Mouse (Mus musculus): Measurements from ENCODE around the gene Ddx5. TPM values are rescaled to one million over a fixed set of nuclear protein-coding genes. Genes with fewer than 3 reads are reported as not detected.

Gene Ddx5
- polyA plus RNA-seq (2015; fragmentation: Nextera tagmentation; extraction: Ambion mirVana) = 229 and 248 TPM in 2 replicates

DNA sequence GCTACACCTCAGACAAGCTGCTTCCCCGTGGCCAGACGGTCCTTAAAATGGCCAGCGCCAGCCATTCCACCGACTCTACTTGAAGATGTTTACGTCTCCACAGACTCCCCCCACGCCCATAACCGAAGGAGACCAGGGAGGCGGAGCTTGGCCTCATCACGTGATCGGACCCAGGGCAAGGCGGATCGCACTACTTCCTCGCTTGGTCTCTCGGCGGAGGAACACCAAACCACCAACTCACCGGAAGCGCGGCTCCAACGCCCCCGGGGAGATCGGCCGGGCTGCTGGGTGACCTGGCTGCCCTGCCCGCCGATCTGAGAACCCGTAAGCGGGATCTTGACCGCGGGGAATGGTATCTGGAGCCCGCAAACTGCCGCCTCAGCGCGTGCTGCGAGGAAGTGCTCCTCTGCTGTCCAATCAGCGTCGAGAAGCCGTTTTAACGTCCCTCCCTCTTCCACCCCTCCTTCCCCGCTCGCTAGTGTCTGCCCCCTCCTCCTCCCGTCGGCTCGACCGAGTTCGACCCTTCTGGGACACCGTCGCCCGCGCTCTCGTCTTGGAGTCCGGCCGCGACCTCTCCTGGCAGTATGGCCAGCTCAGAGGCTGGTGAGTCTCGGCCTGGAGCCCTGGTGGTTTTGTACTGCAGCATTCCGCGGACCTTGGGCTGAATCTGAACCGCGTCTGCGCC is at the start of gene Ddx5, which contains the start of gene Cep95:
Gene Ddx5, minus strand, starts transcription at position 411 of the 685 bp plus-strand sequence.
Gene Cep95, plus strand, starts transcription at position 478 of the 685 bp plus-strand sequence.

DNA sequence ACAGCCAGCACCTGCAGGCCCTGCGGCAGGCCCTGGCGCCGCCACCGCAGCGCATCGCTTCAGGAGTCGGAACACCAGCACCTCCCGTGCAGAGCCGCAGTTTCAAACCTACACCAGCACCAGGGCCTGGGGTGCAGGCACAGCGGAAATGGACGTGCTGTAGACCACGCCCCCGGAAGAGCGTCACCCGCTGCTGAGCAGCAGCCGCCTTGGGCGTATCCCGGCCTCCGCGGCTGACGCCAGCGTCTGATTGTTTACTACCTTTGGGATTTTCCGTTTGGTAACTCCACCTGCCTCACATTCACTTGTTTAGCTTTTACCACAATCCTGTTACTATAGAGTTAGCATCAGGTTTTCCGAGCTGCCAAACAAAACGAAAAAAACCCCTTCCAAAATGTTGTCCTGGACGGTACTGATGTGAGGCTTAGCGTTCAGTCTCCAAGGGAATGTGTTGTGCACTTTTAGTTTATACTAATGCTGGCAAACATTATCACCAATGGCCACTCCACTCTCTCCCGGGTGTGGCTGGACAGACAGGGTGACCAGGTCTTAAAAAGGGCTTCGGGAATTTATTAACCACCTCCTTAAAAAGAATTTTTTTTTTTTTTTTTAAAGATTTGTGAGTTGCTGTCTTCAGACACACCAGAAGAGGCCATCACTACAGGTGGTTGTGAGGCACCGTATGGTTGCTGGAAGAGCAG is 9.4 kb downstream of the Ddx5 start, which contains the start of gene Polg2:
Gene Polg2, minus strand, starts transcription at position 150 of the 701 bp plus-strand sequence.

DNA sequence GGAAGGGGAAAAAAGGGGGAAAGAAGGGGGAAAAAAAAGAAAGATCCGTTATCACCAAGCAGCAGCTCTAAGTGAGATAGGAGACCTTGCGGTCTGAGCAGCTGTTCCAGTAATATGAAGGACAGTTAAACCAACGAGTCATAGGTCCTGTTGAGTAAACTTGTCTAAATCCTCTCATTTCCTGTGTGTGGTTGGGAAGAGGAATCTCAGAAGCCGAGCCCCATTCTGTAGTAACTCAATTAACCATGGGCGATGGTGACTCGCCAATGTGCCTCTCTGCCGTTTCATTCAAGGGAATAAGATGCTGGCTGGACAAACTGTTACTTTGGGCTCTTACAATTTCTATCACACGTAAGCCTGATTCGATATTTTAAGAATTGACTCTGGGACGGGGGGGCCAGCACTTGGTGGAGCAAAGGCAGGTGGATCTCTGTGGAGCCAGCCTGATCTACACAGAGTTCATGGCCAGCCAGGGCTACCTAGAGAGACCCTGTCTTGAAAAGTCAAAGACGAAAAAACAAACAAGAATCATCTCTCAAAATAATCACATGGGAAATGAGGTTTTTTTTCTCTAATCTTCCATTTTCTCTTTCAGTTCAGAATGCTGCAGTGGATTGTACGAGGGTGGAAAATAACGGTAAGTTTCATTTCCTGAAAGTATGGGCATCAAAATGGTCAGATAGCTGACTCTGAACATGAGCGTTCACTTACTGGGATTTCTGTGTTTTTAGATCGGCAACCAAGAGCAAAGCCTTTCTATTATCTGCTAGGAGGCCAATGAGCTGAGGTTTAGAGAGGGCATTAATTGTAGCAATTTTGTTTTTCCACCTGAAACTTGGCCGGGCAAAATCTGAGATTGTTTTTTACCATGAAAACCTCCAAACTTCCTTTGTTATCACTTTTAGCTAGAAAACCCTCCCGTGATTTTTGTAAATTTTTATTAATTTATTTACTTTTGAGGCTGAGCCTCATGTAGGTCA is 37.7 kb downstream of the Ddx5 start, which contains the start of gene Milr1:
Gene Milr1, plus strand, starts transcription at position 188 of the 980 bp plus-strand sequence.

DNA sequence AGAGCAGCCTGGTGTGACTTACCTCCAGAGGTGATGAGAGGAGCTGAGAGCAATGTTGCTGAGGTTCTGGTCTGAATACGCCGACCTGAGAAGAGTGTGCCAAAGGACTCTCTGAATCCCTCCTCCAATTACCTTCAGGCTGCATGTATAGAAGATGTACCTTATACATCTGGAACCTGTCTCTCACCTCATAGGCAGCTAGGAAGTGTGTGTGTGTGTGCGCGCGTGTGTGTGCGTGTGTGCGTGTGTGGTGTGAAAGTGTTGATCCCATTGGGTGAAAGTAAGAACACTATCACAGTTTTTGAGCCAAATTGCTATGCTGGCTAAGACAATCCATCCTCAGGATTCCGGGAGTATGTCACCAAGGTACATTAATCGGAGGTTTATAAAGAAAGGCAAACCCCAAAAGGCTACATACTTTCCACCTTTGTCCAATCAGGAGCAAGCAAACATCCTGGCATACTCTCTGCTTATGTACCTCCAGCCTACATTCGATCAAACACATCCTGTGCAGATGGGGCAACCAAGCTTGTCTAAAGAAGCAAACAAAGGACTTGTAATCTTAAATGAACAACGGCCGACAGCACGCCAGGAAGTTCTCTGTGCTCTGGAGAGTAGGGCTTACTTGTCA is 38.7 kb downstream of the Ddx5 start, which contains the start of gene Pecam1:
Gene Pecam1, minus strand, starts transcription at position 508 of the 631 bp plus-strand sequence.

Small RNA genes lying within 50 kb of the gene (microRNA-seq; reads per million reads assigned to microRNA genes)
- not detected for gene Gm25994
- 4.6 reads per million, percentile 10 among the genes with 10 or more reads in this experiment for gene Mir3064

Other genes with a start within 250 kb of the Ddx5 start
- 31.1 and 34.2 TPM in 2 replicates for gene Tex2, start 175.8 kb downstream of the Ddx5 start, polyA plus RNA-seq (2015; fragmentation: Nextera tagmentation; extraction: Ambion mirVana)
- gene Pecam1, start 38.6 kb downstream of the Ddx5 start, polyA plus RNA-seq (2015; fragmentation: Nextera tagmentation; extraction: Ambion mirVana) = 11.0 and 11.9 TPM in 2 replicates
- gene Milr1, start 38.0 kb downstream of the Ddx5 start, polyA plus RNA-seq (2015; fragmentation: Nextera tagmentation; extraction: Ambion mirVana) = 0.65 and 0.79 TPM in 2 replicates
- gene Polg2, start 9.6 kb downstream of the Ddx5 start, polyA plus RNA-seq (2015; fragmentation: Nextera tagmentation; extraction: Ambion mirVana) = 9.9 and 10.3 TPM in 2 replicates
- 8.8 and 9.8 TPM in 2 replicates for gene Cep95, start 67 bp upstream of the Ddx5 start, polyA plus RNA-seq (2015; fragmentation: Nextera tagmentation; extraction: Ambion mirVana)
- 9.7 and 9.8 TPM in 2 replicates for gene Smurf2, start 131.5 kb upstream of the Ddx5 start, polyA plus RNA-seq (2015; fragmentation: Nextera tagmentation; extraction: Ambion mirVana)
- 70.9 and 78.3 TPM in 2 replicates for gene Kpna2, start 210.4 kb upstream of the Ddx5 start, polyA plus RNA-seq (2015; fragmentation: Nextera tagmentation; extraction: Ambion mirVana)
- gene 1810010H24Rik, start 236.5 kb upstream of the Ddx5 start, polyA plus RNA-seq (2015; fragmentation: Nextera tagmentation; extraction: Ambion mirVana) = 10.9 and 14.3 TPM in 2 replicates